ENCODE assay signal across 19 mouse cellular contexts in the genomic region with DNA sequence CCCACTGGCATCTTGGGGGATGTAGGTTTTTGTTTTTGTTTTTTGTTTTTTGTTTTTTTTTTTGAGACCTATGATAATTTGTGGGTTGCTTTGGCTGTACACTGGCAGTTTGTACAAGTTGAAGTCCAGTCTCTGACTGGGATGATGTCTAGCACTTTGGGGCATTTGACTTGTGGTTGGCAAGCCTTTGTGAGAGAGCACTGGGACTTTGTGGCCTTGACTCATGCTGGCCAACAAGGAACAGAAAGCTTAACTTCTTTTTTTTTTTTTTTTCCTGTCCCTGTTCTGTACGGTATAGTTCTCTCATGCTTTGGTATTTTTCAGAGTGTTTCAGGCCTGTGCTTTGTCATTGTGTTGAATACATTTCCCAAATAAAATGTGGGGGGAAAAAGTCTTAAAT. TPM values are rescaled to one million over a fixed set of nuclear protein-coding genes. Genes with fewer than 3 reads are reported as not detected.
DNase-seq lines count a peak whose midpoint lies in the region; ATAC-seq and TF ChIP-seq lines count a peak whose summit lies in the region.
"Had no signal": no experiment of that assay in that cellular context is flagged by ENCODE, and none has a peak within 500 bp of the region (broad histone marks: within the 10 kb centered on the region; RNA-seq: fewer than 3 reads in every experiment).

No protein-coding gene starts in this region.

- peaks cover 13% of the 10 kb centered on the region for H3K4me1 ChIP-seq in lung, adult 2 months (ENCODE audit: control insufficient read depth, insufficient read depth, low read length)
- H3K4me1 ChIP-seq in bone marrow macrophage, adult 2 months (ENCODE audit: control insufficient read depth, insufficient read depth, low read length) = peaks cover 52% of the 10 kb centered on the region
- peaks cover 4% of the 10 kb centered on the region for H3K4me1 ChIP-seq in stomach, postnatal 0 days (replicated peaks; ENCODE audit: control insufficient read depth, insufficient read depth)

- peak overlapping the region; percentile 33 for H3K27ac ChIP-seq in bone marrow macrophage, adult 2 months (ENCODE audit: insufficient read depth, low read depth, low read length)
- H3K27ac ChIP-seq in stomach, postnatal 0 days (replicated peaks) = no peak overlapping the region
- H3K27ac ChIP-seq: embryonic facial prominence, embryonic 10.5 days; forebrain, embryonic 12.5 days; heart, embryonic 15.5 days; hindbrain, postnatal 0 days; limb, embryonic 13.5 days; lung, embryonic 15.5 days; midbrain, embryonic 13.5 days; neural tube, embryonic 13.5 days had no signal

- WGBS in lung, adult 2 months = 75% methylated on average over 1 of the region's 1 CpGs
- WGBS in stomach, postnatal 0 days = 45% methylated on average over 1 of the region's 1 CpGs

- DNase-seq in adrenal gland, adult 2 months = peak; percentile 23
- DNase-seq in adrenal gland, adult 18-20 months (ENCODE audit: low spot score in 2 of 2) = no peak
- DNase-seq in lung, postnatal 36 days = peak; percentile 38
- no peak for DNase-seq in lung, adult 2 months
- DNase-seq in stomach, postnatal 0 days (ENCODE audit: low spot score) = no peak
- no peak for DNase-seq in urinary bladder, adult 18-20 months (ENCODE audit: low spot score in 2 of 2)
- DNase-seq in heart, postnatal 36 days = no peak
- DNase-seq: adrenal gland, postnatal 14 days; cerebellum, adult 2 months; kidney, adult 11 months had no signal

- no peak for TF ChIP-seq CTCF in lung, adult 2 months (IDR thresholded peaks at IDR 0.05; ENCODE audit: insufficient read depth, low read length)
- TF ChIP-seq CTCF in bone marrow macrophage, adult 2 months (IDR thresholded peaks at IDR 0.05; ENCODE audit: low read depth, low read length) = no peak
- TF ChIP-seq CTCF in stomach, postnatal 0 days (IDR thresholded peaks at IDR 0.05; ENCODE audit: low read depth) = no peak

- intact Hi-C loops in heart, postnatal 36 days (cut with DNase I) = no loop called here

- no peaks in the 10 kb centered on the region for H3K36me3 ChIP-seq in stomach, postnatal 0 days (ENCODE audit: control insufficient read depth, insufficient read depth, low read length)
- H3K36me3 ChIP-seq: heart, embryonic 15.5 days; lung, embryonic 15.5 days; neural tube, embryonic 13.5 days had no signal

- H3K9ac ChIP-seq in stomach, postnatal 0 days (ENCODE audit: low read length) = no peak overlapping the region
- H3K9ac ChIP-seq: forebrain, embryonic 12.5 days; heart, embryonic 15.5 days; limb, embryonic 13.5 days; lung, embryonic 15.5 days; midbrain, embryonic 13.5 days; neural tube, embryonic 13.5 days had no signal

- H3K4me3 ChIP-seq in lung, adult 2 months (replicated peaks; ENCODE audit: extremely low read depth, low read depth, low read length) = no peak overlapping the region
- H3K4me3 ChIP-seq in bone marrow macrophage, adult 2 months (ENCODE audit: insufficient read depth, low read length) = peak overlapping the region; percentile 32
- H3K4me3 ChIP-seq in stomach, postnatal 0 days (ENCODE audit: low read depth, low read length) = no peak overlapping the region
- H3K4me3 ChIP-seq: embryonic facial prominence, embryonic 10.5 days; forebrain, embryonic 12.5 days; heart, embryonic 15.5 days; limb, embryonic 13.5 days; lung, embryonic 15.5 days; midbrain, embryonic 13.5 days; neural tube, embryonic 13.5 days had no signal

- no peak for TF ChIP-seq EP300 in stomach, postnatal 0 days (optimal IDR thresholded peaks at IDR 0.05)

- H3K27me3 ChIP-seq in stomach, postnatal 0 days (ENCODE audit: control insufficient read depth, insufficient read depth, low read length) = no peaks in the 10 kb centered on the region
- H3K27me3 ChIP-seq: forebrain, embryonic 12.5 days; heart, embryonic 15.5 days; limb, embryonic 13.5 days; lung, embryonic 15.5 days; midbrain, embryonic 13.5 days; neural tube, embryonic 13.5 days had no signal

- H3K9me3 ChIP-seq in stomach, postnatal 0 days (ENCODE audit: control insufficient read depth, low read length) = no peaks in the 10 kb centered on the region
- H3K9me3 ChIP-seq: embryonic facial prominence, embryonic 10.5 days; forebrain, embryonic 12.5 days; heart, embryonic 15.5 days; limb, embryonic 13.5 days; lung, embryonic 15.5 days; midbrain, embryonic 13.5 days; neural tube, embryonic 13.5 days had no signal

- no peak for TF ChIP-seq POLR2A in lung, adult 2 months (IDR thresholded peaks at IDR 0.05; ENCODE audit: borderline replicate concordance, extremely low read depth, low read depth, low read length)
- no peak for TF ChIP-seq POLR2A in bone marrow macrophage, adult 2 months (IDR thresholded peaks at IDR 0.05; ENCODE audit: borderline replicate concordance, low read depth, low read length)

- peak overlapping the region; percentile 3; the same call in 1 of the 2 replicates for H3K4me2 ChIP-seq in stomach, postnatal 0 days (replicated peaks; ENCODE audit: low read depth)
- H3K4me2 ChIP-seq: forebrain, embryonic 12.5 days; heart, embryonic 15.5 days; limb, embryonic 13.5 days; lung, embryonic 15.5 days; midbrain, embryonic 13.5 days; neural tube, embryonic 13.5 days had no signal

- no peak for ATAC-seq in stomach, postnatal 0 days (ENCODE audit: low FRiP score, low TSS enrichment)
- ATAC-seq: hindbrain, postnatal 0 days; midbrain, embryonic 13.5 days had no signal

RNA-seq across cellular contexts. Expression of a gene that starts 3.7 kb away (rescaled TPM):
- total RNA-seq in adrenal gland, adult 2 months (2021) = 10 to 100 TPM; 37.3 to 53.9 TPM
- 24.5 and 29.4 TPM in 2 replicates for polyA plus RNA-seq in adrenal gland, adult 2 months (2012; rRNA removed)
- total RNA-seq in adrenal gland, adult 18-20 months (2021) = 10 to 100 TPM; 45.3 to 49.3 TPM
- polyA plus RNA-seq in lung, adult 2 months (2012; rRNA removed) = 18.4 and 18.5 TPM in 2 replicates
- polyA plus RNA-seq in bone marrow macrophage, adult 2 months (2012; ENCODE audit: insufficient read depth, insufficient read length, missing spikeins) = 186 and 200 TPM in 2 replicates
- 34.8 and 35.8 TPM in 2 replicates for polyA plus RNA-seq in stomach, postnatal 0 days (2015; fragmentation: Nextera tagmentation; extraction: Ambion mirVana)
- total RNA-seq in heart, postnatal 36 days (2021) = 10 to 100 TPM; 10.6 to 12.4 TPM

RNA-seq across cellular contexts. Expression of a gene that starts 49.3 kb away (rescaled TPM):
- total RNA-seq in adrenal gland, adult 2 months (2021) = 100 to 1,000 TPM; 120 to 128 TPM
- polyA plus RNA-seq in adrenal gland, adult 2 months (2012; rRNA removed) = 12.6 and 12.7 TPM in 2 replicates
- total RNA-seq in adrenal gland, adult 18-20 months (2021) = 100 to 1,000 TPM; 107 to 126 TPM
- polyA plus RNA-seq in lung, adult 2 months (2012; rRNA removed) = 14.5 and 19.4 TPM in 2 replicates
- 103 and 114 TPM in 2 replicates for polyA plus RNA-seq in bone marrow macrophage, adult 2 months (2012; ENCODE audit: insufficient read depth, insufficient read length, missing spikeins)
- 57.5 and 60.5 TPM in 2 replicates for polyA plus RNA-seq in stomach, postnatal 0 days (2015; fragmentation: Nextera tagmentation; extraction: Ambion mirVana)
- 10 to 100 TPM; 92.3 to 95.7 TPM for total RNA-seq in heart, postnatal 36 days (2021)

Comparison
In these comparisons a context has a peak if more than half of its experiments do, and no peak if none do; other contexts are left out.
1. DNase-seq: peak in adrenal gland, adult 2 months (single experiment) and lung, postnatal 36 days (single experiment); none in adrenal gland, adult 18-20 months (0 of 2), lung, adult 2 months (single experiment), stomach, postnatal 0 days (single experiment), urinary bladder, adult 18-20 months (0 of 2) and heart, postnatal 36 days (0 of 2).